Mouse (Mus musculus) testis, postnatal 10 days (tissue): ENCODE data around the gene Asrgl1.

Source experiments
- DNase-seq: peaks from one replicate; pipeline ENCODE4 v3.0.0; 2021; ENCODE audit warnings: low spot score

Asrgl1 gene

GRCm38 (mm10) chr19:9071456-9072156, 63.8 kb downstream of the Asrgl1 start:
- peak; percentile 59 for DNase-seq

GRCm38 (mm10) chr19:9070316-9070715, 65.1 kb downstream of the Asrgl1 start:
- no peak for DNase-seq

DNA sequence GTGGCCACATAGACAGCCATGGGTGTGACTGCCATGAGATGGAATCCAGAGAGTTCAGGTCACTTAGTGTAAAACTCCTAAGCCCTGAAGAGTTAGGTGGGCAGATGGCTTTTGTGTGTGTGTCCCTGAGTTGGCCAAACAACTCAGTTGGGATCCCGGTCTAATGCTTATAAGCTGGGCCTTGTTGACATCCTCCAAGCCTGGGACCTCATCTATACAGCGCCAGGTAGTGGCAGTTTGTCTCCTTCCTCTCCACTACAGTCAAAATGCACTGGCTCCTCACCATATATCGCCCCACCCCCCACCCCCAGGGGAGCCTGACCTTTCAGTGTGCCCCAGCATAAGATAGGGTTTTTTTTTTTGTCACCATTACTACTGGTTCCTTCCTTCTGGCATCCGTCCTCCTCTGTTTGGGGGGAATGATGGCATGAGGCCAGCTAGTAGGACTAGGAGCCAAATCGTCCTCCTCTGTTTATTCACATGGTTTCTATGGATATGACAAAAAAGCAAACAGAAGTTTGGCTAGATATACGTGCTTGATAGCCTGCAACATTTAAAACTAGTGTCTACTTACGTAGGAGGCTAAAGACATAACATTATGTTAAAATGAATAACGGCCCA, 65.6 kb downstream of the Asrgl1 start:
- no peak for DNase-seq

GRCm38 (mm10) chr19:9067292-9067691, 68.1 kb downstream of the Asrgl1 start:
- DNase-seq, result no peak

GRCm38 (mm10) chr19:9065621-9066561, 69.5 kb downstream of the Asrgl1 start:
- no peak for DNase-seq

DNA sequence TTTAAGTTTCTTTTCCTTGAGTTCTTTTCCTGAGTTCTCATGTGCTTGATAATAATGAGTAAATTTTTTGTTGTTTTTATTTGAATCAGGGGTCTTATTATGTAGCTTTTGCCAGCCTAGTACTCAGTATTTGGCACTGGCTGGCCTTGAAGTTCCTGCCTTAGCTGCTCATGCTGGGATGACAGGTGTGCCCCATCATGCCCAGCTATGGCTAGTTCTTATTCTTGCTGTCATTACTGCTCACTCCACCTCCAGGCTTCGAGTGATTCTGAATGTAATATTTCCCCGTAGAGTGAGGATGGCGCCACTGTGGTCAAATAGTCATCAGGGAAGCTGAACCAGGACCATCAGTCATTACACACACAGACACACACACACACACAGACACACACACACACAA, 71.6 kb downstream of the Asrgl1 start:
- DNase-seq, result no peak

DNA sequence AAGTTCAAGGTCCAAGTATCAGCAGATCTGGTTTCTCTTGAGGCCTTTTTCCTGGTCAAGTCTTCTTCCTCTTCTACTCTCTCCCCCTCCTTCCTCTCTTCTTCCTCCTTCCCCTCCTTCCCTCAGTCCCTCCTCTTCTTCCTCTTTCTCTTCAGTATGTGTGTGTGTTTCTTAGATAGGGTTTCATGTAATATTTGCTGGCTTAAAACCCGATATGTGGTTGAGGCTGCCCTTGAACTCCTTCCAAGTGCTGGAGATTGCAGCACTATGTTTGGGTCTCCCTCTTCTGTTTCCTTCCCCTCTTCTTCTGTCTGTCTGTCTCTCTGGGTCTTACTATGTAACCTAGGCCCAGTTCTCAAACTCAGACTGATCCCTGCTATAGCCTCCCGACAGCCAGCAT, 72.6 kb downstream of the Asrgl1 start:
- no peak for DNase-seq

DNA sequence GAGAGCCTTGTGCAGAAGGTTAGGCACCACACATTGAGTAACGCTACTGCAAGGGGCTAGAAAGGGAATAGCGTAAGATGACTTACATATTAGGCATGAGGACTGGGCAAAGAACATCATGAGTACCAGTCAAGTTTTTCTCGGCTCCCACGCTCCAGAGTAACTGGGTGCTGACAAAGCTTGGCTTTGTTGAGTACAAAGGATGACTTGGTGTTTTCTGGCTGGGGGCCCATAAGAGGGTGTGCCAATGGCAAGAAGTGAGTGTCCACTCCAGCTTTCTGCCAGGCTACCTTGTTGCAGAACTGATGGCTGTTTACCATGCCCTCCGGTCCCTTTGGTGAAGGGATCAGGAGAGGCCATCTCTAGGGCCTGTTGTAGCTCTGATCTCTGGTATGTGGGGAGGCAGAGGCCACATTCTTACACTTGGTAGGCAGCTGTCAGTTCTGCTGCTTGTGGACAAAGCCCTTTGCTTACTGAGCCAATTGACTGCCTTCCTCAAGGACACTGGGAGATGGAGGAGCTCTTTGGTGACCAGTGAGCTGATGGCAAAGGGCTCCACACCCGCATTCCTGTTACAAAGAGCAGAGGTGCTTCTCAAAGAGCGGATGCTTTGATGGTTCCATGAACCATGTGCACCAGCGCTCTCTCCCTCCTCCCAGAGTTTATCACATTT, 74.1 kb downstream of the Asrgl1 start:
- peak; percentile 85 for DNase-seq

DNA sequence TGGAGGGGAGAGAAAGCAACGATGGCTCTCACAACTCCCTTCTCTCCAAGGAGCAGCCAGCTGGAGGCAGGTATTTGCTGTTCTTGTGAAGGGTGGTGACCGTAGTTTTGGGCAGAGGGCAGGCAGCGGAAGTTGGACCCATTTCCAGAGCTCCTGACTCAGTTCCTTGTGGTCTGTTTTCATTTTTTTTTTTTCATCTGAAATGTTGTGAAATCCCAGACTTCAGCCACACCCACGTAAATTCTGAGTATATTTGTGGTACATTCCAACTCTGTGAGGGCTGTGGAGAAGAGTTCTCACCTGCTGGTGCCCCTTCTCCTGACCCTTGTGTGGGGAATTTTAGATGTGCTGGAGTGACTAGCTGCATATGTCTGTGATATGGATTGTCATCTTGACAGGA, 75.3 kb downstream of the Asrgl1 start:
- DNase-seq, result no peak
